Mouse (Mus musculus): Measurements from ENCODE around the gene Il12rb2. TPM values are rescaled to one million over a fixed set of nuclear protein-coding genes. Genes with fewer than 3 reads are reported as not detected.
A peak's percentile ranks its signal among the peaks of the same experiment; 100 is the strongest.

The Il12rb2 gene
- polyA plus RNA-seq, 1 experiment from 2014 or later = 0.08 TPM

DNA sequence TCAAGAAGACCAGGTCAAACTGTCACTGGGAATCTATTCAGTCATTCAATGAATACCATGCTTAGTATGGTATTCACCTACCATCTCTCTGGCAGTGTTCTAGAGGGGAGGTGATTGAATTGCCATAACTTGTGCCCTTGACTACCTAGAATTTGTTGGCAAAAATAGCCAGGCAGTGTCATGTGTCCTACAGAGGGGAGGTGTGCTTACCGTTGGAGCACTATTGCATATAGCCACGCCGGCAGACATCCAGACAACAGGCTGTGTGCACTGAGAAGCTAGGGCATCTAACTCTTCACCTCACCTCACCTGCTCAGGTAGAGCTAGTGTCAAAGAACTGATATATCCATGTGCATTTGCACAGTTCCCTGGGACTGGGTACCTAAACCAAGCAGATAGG, 74.8 kb downstream of the Il12rb2 start:
- Histone ChIP-seq H3K9me3 (ENCODE audit: control insufficient read depth, low read length) (no peaks in the 10 kb centered on the region), H3K36me3 (ENCODE audit: control insufficient read depth, insufficient read depth, low read length) (no peaks in the 10 kb centered on the region), H3K4me1 (ENCODE audit: control insufficient read depth, insufficient read depth, low read depth, low read length) (no peaks in the 10 kb centered on the region), H3K9ac (ENCODE audit: low read depth, low read length) (no peak overlapping the region), H3K27me3 (replicated peaks; ENCODE audit: control insufficient read depth, insufficient read depth, low read length) (no peaks in the 10 kb centered on the region), H3K27ac (ENCODE audit: low read depth, low read length) (no peak overlapping the region), H3K4me3 (ENCODE audit: low read length) (no peak overlapping the region), H3K4me2 (ENCODE audit: low read length) (no peak overlapping the region)
- peak; percentile 32; the same call in 1 of the 2 replicates for ATAC-seq
- WGBS = 98% methylated on average over 3 of the region's 3 CpGs

DNA sequence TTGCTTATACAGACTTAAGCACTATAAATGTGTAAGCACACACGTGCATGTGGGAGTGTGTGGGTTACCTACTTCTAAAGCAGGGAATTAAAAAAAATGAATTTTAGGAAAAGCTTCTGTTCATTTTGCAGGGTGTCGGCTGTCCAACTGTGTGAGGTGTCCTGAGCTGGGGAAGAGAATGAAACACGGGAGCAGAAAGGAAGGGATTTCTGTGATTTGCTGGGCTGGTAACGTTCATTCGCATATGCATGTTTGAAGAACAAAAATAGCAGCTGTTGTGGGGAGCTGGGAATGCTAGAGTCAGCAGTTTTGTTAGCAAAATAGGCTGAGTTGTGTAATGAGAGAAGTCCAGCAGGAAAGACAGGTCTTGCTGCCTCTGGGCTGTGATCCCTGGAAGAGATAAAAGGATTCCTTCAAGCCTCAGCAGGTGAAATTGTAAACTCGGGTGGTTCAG, 75.3 kb downstream of the Il12rb2 start:
- no peak for ATAC-seq
- Histone ChIP-seq H3K9me3 (ENCODE audit: control insufficient read depth, low read length) (no peaks in the 10 kb centered on the region), H3K4me2 (ENCODE audit: low read length) (no peak overlapping the region), H3K27ac (ENCODE audit: low read depth, low read length) (no peak overlapping the region), H3K9ac (ENCODE audit: low read depth, low read length) (no peak overlapping the region), H3K27me3 (replicated peaks; ENCODE audit: control insufficient read depth, insufficient read depth, low read length) (no peaks in the 10 kb centered on the region), H3K4me1 (ENCODE audit: control insufficient read depth, insufficient read depth, low read depth, low read length) (no peaks in the 10 kb centered on the region), H3K36me3 (ENCODE audit: control insufficient read depth, insufficient read depth, low read length) (no peaks in the 10 kb centered on the region), H3K4me3 (ENCODE audit: low read length) (no peak overlapping the region)
- WGBS = 54% methylated on average over 6 of the region's 6 CpGs

DNA sequence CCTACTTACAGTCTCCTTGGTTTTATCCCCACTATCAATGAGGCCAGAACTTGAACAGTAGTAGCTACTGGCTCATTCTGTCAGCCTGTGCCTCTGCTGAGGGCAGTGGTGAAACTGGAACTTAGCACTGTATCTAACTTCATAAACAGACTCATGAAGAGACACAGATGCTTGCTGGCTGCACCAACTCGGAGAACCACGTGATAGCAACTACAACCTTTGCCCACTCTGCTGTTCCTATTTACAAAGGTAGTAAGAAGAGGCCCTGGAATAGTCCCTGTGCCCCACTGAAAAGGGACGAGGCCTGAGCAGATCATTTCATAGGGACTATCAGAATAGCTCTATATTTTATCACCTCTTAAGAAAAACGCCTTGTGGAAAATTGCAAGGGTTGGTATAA, 75.7 kb downstream of the Il12rb2 start:
- Histone ChIP-seq H3K27me3 (replicated peaks; ENCODE audit: control insufficient read depth, insufficient read depth, low read length) (no peaks in the 10 kb centered on the region), H3K4me3 (ENCODE audit: low read length) (no peak overlapping the region), H3K4me1 (ENCODE audit: control insufficient read depth, insufficient read depth, low read depth, low read length) (no peaks in the 10 kb centered on the region), H3K9ac (ENCODE audit: low read depth, low read length) (no peak overlapping the region), H3K27ac (ENCODE audit: low read depth, low read length) (no peak overlapping the region), H3K9me3 (ENCODE audit: control insufficient read depth, low read length) (no peaks in the 10 kb centered on the region), H3K4me2 (ENCODE audit: low read length) (no peak overlapping the region), H3K36me3 (ENCODE audit: control insufficient read depth, insufficient read depth, low read length) (no peaks in the 10 kb centered on the region)
- 75% methylated on average over 4 of the region's 4 CpGs for WGBS
- no peak for ATAC-seq

DNA sequence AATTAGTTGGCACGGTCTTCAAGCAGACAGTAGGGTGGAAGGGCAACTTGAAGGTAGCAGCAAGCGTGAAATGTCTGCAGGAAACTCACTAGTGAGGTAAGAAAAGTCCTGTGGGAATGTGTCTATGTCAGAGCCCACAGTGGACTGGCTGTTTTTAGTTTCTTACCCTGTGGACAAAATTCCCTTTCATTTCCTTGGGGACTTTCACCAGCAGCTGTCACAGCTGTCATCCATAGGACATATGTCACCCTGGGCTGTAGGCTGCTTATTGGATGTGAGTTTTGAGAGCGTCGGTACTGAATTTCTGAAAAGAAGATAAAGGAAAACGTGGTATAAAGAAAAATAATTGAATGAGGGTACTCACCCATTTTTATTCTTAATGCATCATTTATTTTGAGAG, 77.2 kb downstream of the Il12rb2 start:
- 63% methylated on average over 5 of the region's 5 CpGs for WGBS
- no peak for ATAC-seq
- Histone ChIP-seq H3K4me2 (ENCODE audit: low read length) (no peak overlapping the region), H3K27ac (ENCODE audit: low read depth, low read length) (no peak overlapping the region), H3K27me3 (replicated peaks; ENCODE audit: control insufficient read depth, insufficient read depth, low read length) (no peaks in the 10 kb centered on the region), H3K4me1 (ENCODE audit: control insufficient read depth, insufficient read depth, low read depth, low read length) (no peaks in the 10 kb centered on the region), H3K36me3 (ENCODE audit: control insufficient read depth, insufficient read depth, low read length) (no peaks in the 10 kb centered on the region), H3K9me3 (ENCODE audit: control insufficient read depth, low read length) (no peaks in the 10 kb centered on the region), H3K4me3 (ENCODE audit: low read length) (no peak overlapping the region), H3K9ac (ENCODE audit: low read depth, low read length) (no peak overlapping the region)

DNA sequence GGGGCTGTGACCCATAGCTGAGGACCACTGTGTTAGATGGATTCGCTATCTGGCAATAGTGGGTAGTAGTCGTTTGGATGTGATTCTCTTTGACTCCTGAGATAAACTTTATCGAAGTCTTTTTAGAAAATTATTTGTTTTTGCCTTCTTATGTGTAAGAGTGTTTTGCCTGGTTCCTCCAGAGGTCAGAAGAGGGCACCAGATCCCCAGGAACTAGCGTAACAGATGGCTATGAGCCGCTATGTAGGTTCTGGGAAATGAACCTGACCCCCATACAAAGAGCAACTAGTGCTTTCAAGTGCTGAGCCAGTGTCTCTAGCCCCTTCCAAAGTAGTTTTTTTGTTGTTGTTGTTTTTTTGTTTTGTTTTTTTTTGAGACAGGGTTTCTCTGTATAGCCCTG, 79.9 kb downstream of the Il12rb2 start:
- Histone ChIP-seq H3K9ac (ENCODE audit: low read depth, low read length) (no peak overlapping the region), H3K27ac (ENCODE audit: low read depth, low read length) (no peak overlapping the region), H3K4me3 (ENCODE audit: low read length) (no peak overlapping the region), H3K9me3 (ENCODE audit: control insufficient read depth, low read length) (no peaks in the 10 kb centered on the region), H3K36me3 (ENCODE audit: control insufficient read depth, insufficient read depth, low read length) (no peaks in the 10 kb centered on the region), H3K4me2 (ENCODE audit: low read length) (no peak overlapping the region), H3K27me3 (replicated peaks; ENCODE audit: control insufficient read depth, insufficient read depth, low read length) (no peaks in the 10 kb centered on the region), H3K4me1 (ENCODE audit: control insufficient read depth, insufficient read depth, low read depth, low read length) (no peaks in the 10 kb centered on the region)
- ATAC-seq = no peak
- WGBS = 58% methylated on average over 5 of the region's 5 CpGs

DNA sequence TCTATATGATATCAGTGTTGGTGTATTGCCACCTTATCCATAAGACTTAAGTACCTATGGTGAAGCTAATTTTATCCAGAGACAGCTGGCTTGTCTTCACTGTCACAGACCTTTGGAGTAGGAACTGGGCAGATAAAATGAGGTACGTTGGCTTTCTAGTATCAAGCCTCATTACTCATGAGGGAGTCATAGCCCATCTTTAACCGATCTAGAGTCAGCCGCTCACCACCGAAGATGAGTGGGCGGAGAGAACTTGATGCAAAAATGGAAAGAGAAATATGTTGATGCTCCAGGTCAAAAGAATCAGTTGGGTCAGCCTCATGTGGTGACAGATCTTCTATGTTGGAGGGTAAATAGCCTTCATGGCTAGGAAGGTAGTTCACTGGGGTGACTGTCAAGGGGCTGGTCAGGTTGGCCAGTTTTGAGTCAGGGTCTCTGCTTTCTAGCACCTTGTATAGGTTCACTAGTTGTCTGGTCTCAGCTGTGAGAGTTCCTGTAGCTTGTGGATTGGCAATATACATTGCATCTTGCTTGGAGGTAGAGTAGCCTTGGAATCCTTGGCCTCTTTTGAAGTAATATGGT, 83.9 kb downstream of the Il12rb2 start:
- no peak overlapping the region for H3K27ac ChIP-seq (ENCODE audit: low read depth, low read length)
- H3K4me3 ChIP-seq (ENCODE audit: low read length) = no peak overlapping the region
- 87% methylated on average over 5 of the region's 5 CpGs for WGBS
- H3K27me3 ChIP-seq (replicated peaks; ENCODE audit: control insufficient read depth, insufficient read depth, low read length) = no peaks in the 10 kb centered on the region
- H3K36me3 ChIP-seq (ENCODE audit: control insufficient read depth, insufficient read depth, low read length) = peaks cover 5% of the 10 kb centered on the region; the same call in 1 of the 2 replicates
- no peaks in the 10 kb centered on the region for H3K4me1 ChIP-seq (ENCODE audit: control insufficient read depth, insufficient read depth, low read depth, low read length)
- no peak overlapping the region for H3K4me2 ChIP-seq (ENCODE audit: low read length)
- no peak overlapping the region for H3K9ac ChIP-seq (ENCODE audit: low read depth, low read length)
- no peak for ATAC-seq
- H3K9me3 ChIP-seq (ENCODE audit: control insufficient read depth, low read length) = no peaks in the 10 kb centered on the region

DNA sequence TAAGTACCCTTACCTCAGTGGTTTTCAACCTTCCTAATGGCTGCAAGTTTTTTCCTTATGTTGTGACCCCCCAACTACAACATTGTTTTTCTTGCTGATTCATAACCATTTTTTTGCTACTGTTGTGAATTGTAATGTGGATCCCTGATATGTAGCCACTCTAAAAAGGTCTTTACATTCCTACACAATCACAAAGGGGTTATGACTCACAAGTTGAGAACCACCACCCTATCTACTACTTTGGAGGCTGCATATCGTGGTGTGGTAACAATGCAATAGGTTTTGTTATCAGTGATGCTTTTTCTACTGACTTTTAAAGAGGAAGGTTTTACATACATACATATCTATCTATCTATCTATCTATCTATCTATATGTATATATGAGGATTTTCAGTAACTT, 93.1 kb downstream of the Il12rb2 start:
- Histone ChIP-seq H3K4me1 (ENCODE audit: control insufficient read depth, insufficient read depth, low read depth, low read length) (no peaks in the 10 kb centered on the region), H3K36me3 (ENCODE audit: control insufficient read depth, insufficient read depth, low read length) (peaks cover 13% of the 10 kb centered on the region)
- 90% methylated on average over 1 of the region's 1 CpGs for WGBS

DNA sequence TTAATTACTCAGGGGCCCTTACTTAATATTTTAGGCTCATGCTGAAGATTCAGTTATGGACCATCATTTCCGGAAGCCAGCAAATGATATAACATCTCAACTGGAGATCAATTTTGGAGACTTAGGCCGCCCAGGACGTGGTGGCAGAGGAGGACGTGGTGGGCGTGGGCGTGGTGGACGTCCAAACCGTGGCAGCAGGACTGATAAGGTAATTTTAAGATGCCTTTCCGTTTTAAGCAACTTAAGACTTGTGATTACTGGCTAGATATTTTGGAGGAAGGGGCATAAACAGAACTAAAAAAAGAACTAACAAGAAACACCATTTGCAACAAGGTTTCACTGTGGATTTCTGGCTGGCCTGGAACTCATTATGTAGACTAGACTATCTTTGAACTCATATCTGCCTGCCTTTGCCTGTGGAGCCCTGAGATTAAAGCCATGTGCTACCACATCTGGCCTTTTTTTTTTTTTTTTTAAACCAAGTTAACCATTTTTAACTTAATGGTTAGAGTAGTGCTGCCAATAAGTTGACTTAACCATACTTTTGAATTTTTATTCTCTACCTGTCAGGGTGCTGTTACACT, 94.3 kb downstream of the Il12rb2 start:
- WGBS = 92% methylated on average over 9 of the region's 9 CpGs
- ATAC-seq = no peak
- H3K27me3 ChIP-seq (replicated peaks; ENCODE audit: control insufficient read depth, insufficient read depth, low read length) = no peaks in the 10 kb centered on the region
- H3K4me3 ChIP-seq (ENCODE audit: low read length) = no peak overlapping the region
- H3K4me1 ChIP-seq (ENCODE audit: control insufficient read depth, insufficient read depth, low read depth, low read length) = no peaks in the 10 kb centered on the region
- peaks cover 13% of the 10 kb centered on the region for H3K36me3 ChIP-seq (ENCODE audit: control insufficient read depth, insufficient read depth, low read length)
- H3K9me3 ChIP-seq (ENCODE audit: control insufficient read depth, low read length) = no peaks in the 10 kb centered on the region
- H3K4me2 ChIP-seq (ENCODE audit: low read length) = no peak overlapping the region
- H3K9ac ChIP-seq (ENCODE audit: low read depth, low read length) = no peak overlapping the region
- H3K27ac ChIP-seq (ENCODE audit: low read depth, low read length) = no peak overlapping the region

More for the DNA sequence above, 93.1 kb downstream of the Il12rb2 start:
- Histone ChIP-seq H3K27ac (ENCODE audit: low read depth, low read length) (no peak overlapping the region), H3K27me3 (replicated peaks; ENCODE audit: control insufficient read depth, insufficient read depth, low read length) (no peaks in the 10 kb centered on the region), H3K9ac (ENCODE audit: low read depth, low read length) (no peak overlapping the region), H3K4me2 (ENCODE audit: low read length) (no peak overlapping the region), H3K4me3 (ENCODE audit: low read length) (no peak overlapping the region), H3K9me3 (ENCODE audit: control insufficient read depth, low read length) (no peaks in the 10 kb centered on the region)
- ATAC-seq = no peak

DNA sequence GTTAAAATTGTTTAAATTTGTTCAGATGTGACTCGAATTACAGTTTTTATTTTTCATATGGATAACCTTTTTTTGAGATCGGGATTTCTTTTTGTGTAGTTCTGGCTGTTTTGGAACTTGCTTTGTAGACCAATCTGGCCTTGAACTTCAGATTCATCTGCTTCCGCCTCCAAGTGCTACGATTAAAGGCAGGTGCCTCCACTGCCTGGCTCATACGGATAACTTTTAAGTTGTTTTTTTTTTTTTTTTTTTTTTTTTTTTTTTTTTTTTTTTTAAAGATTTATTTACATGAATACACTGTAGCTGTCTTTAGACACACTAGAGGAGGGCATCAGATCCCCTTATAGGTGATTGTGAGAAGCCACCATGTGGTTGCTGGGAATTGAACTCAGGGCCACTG, 98.0 kb downstream of the Il12rb2 start:
- WGBS = 85% methylated on average over 5 of the region's 5 CpGs
- Histone ChIP-seq H3K9me3 (ENCODE audit: control insufficient read depth, low read length) (no peaks in the 10 kb centered on the region), H3K9ac (ENCODE audit: low read depth, low read length) (no peak overlapping the region), H3K27ac (ENCODE audit: low read depth, low read length) (no peak overlapping the region), H3K4me2 (ENCODE audit: low read length) (no peak overlapping the region), H3K4me3 (ENCODE audit: low read length) (no peak overlapping the region), H3K27me3 (replicated peaks; ENCODE audit: control insufficient read depth, insufficient read depth, low read length) (no peaks in the 10 kb centered on the region), H3K4me1 (ENCODE audit: control insufficient read depth, insufficient read depth, low read depth, low read length) (no peaks in the 10 kb centered on the region), H3K36me3 (ENCODE audit: control insufficient read depth, insufficient read depth, low read length) (peaks cover 11% of the 10 kb centered on the region)
- ATAC-seq = no peak

Measured in hindbrain, embryonic 16.5 days (tissue).